ENCODE assay signal across 8 mouse cellular contexts in genomic region chr6:114930038-114930591, GRCm38 (mm10). TPM values are rescaled to one million over a fixed set of nuclear protein-coding genes. Genes with fewer than 3 reads are reported as not detected.
DNase-seq lines count a peak whose midpoint lies in the region; ATAC-seq and TF ChIP-seq lines count a peak whose summit lies in the region.

No protein-coding gene starts in this region.

- H3K27ac ChIP-seq in left cerebral cortex, adult 2 months: 0 out of 2 replicates have a peak overlapping the region, but pooled peaks have one; percentile 13
- no peak overlapping the region for H3K27ac ChIP-seq in lung, embryonic 14.5 days (ENCODE audit: low read depth)
- no peak overlapping the region for H3K27ac ChIP-seq in midbrain, embryonic 11.5 days (ENCODE audit: low read depth, low read length)
- H3K27ac ChIP-seq in forebrain, embryonic 15.5 days (replicated peaks): no peak overlapping the region

- H3K27me3 ChIP-seq in lung, embryonic 14.5 days (ENCODE audit: insufficient read depth, low read length): no peaks in the 10 kb centered on the region
- no peaks in the 10 kb centered on the region for H3K27me3 ChIP-seq in midbrain, embryonic 11.5 days (ENCODE audit: control insufficient read depth, insufficient read depth, low read length)
- H3K27me3 ChIP-seq in forebrain, embryonic 15.5 days: no peaks in the 10 kb centered on the region

- no peak overlapping the region for H3K9ac ChIP-seq in lung, embryonic 14.5 days
- no peak overlapping the region for H3K9ac ChIP-seq in midbrain, embryonic 11.5 days (ENCODE audit: low read length)
- H3K9ac ChIP-seq in forebrain, embryonic 15.5 days (replicated peaks): no peak overlapping the region

- no peak for DNase-seq in left cerebral cortex, adult 2 months (ENCODE audit: extremely low spot score in 1 of 2, low spot score in 2 of 2)
- no peak for DNase-seq in left cerebral cortex, adult 11 months (ENCODE audit: low spot score)
- DNase-seq in adipocyte (ENCODE audit: low spot score): peak; percentile 74
- DNase-seq in kidney, adult 11 months: peak; percentile 81
- peak; percentile 42 for DNase-seq in lung, embryonic 14.5 days
- DNase-seq in thymus, postnatal 25 days: peak; percentile 63
- no peak for DNase-seq in midbrain, embryonic 11.5 days (ENCODE audit: low spot score, missing footprints)

- no peak for ATAC-seq in lung, embryonic 14.5 days (ENCODE audit: insufficient read depth)
- no peak for ATAC-seq in midbrain, embryonic 11.5 days (ENCODE audit: low FRiP score)
- no peak for ATAC-seq in forebrain, embryonic 15.5 days (replicated peaks)

- TF ChIP-seq CTCF in left cerebral cortex, adult 2 months (IDR thresholded peaks at IDR 0.05): no peak
- TF ChIP-seq CTCF in lung, embryonic 14.5 days (IDR thresholded peaks at IDR 0.05; ENCODE audit: low read depth): no peak

- H3K4me2 ChIP-seq in lung, embryonic 14.5 days: no peak overlapping the region
- H3K4me2 ChIP-seq in midbrain, embryonic 11.5 days: no peak overlapping the region
- no peak overlapping the region for H3K4me2 ChIP-seq in forebrain, embryonic 15.5 days (replicated peaks)

- peaks cover 7% of the 10 kb centered on the region for H3K4me1 ChIP-seq in lung, embryonic 14.5 days (ENCODE audit: insufficient read depth)
- H3K4me1 ChIP-seq in midbrain, embryonic 11.5 days (ENCODE audit: control insufficient read depth, insufficient read depth, low read length): no peaks in the 10 kb centered on the region
- peaks cover 29% of the 10 kb centered on the region for H3K4me1 ChIP-seq in forebrain, embryonic 15.5 days

- no peaks in the 10 kb centered on the region for H3K36me3 ChIP-seq in lung, embryonic 14.5 days (ENCODE audit: insufficient read depth)
- H3K36me3 ChIP-seq in midbrain, embryonic 11.5 days (ENCODE audit: control insufficient read depth, insufficient read depth, low read length): no peaks in the 10 kb centered on the region
- H3K36me3 ChIP-seq in forebrain, embryonic 15.5 days: no peaks in the 10 kb centered on the region

- intact Hi-C loops in left cerebral cortex, adult 2 months (cut with DNase I): no loop called here

- H3K9me3 ChIP-seq in lung, embryonic 14.5 days (ENCODE audit: low read depth, low read length): no peaks in the 10 kb centered on the region
- H3K9me3 ChIP-seq in midbrain, embryonic 11.5 days (ENCODE audit: control insufficient read depth, low read length): no peaks in the 10 kb centered on the region
- no peaks in the 10 kb centered on the region for H3K9me3 ChIP-seq in forebrain, embryonic 15.5 days

- WGBS in lung, embryonic 14.5 days: 44% methylated on average over 11 of the region's 11 CpGs
- 67% methylated on average over 11 of the region's 11 CpGs for WGBS in midbrain, embryonic 11.5 days
- 45% methylated on average over 11 of the region's 11 CpGs for WGBS in forebrain, embryonic 15.5 days

- no peak overlapping the region for H3K4me3 ChIP-seq in left cerebral cortex, adult 2 months
- H3K4me3 ChIP-seq in lung, embryonic 14.5 days (ENCODE audit: low read depth, low read length): no peak overlapping the region
- H3K4me3 ChIP-seq in midbrain, embryonic 11.5 days (ENCODE audit: low read depth, low read length): no peak overlapping the region
- no peak overlapping the region for H3K4me3 ChIP-seq in forebrain, embryonic 15.5 days

RNA-seq across cellular contexts. Expression of gene Vgll4, which starts 39.7 kb away (rescaled TPM):
- 10 to 100 TPM; 61.4 to 63.8 TPM for total RNA-seq in left cerebral cortex, adult 2 months (2021)
- 101 and 111 TPM in 2 replicates for polyA plus RNA-seq in lung, embryonic 14.5 days (2014; fragmentation: Nextera tagmentation; extraction: Ambion mirVana)
- 48.6 and 54.8 TPM in 2 replicates for polyA plus RNA-seq in midbrain, embryonic 11.5 days (2014; fragmentation: Nextera tagmentation; extraction: Ambion mirVana)
- polyA plus RNA-seq in forebrain, embryonic 15.5 days (2015; fragmentation: Nextera tagmentation; extraction: Ambion mirVana): 83.1 and 88.6 TPM in 2 replicates

Comparison
In these comparisons a context has a peak if more than half of its experiments do, and no peak if none do; other contexts are left out.
1. DNase-seq: peak in adipocyte (single experiment), kidney, adult 11 months (single experiment), lung, embryonic 14.5 days (single experiment) and thymus, postnatal 25 days (single experiment); none in left cerebral cortex, adult 2 months (0 of 2), left cerebral cortex, adult 11 months (single experiment) and midbrain, embryonic 11.5 days (single experiment).